Mouse (Mus musculus) MEL (cell line): Measurements from ENCODE around the gene Hnrnpd.

Experiments
- MAX ChIP-seq: IDR thresholded peaks from 2 replicates; pipeline ENCODE4 v1.6.1; 2011; ENCODE audit warnings: low read length, improper control_type of control experiment
- POLR2A ChIP-seq, 2 experiments: IDR thresholded peaks; 2 replicates each; pipeline ENCODE4 v1.6.1; 2011 to 2012; ENCODE audit warnings: low read length in 2 of 2, mild to moderate bottlenecking in 2 of 2, control low read depth in 1 of 2, improper control_type of control experiment in 1 of 2, low read depth in 1 of 2, moderate library complexity in 1 of 2; ENCODE audit not compliant: control insufficient read depth in 1 of 2, insufficient read depth in 1 of 2, poor library complexity in 1 of 2

GRCm38 (mm10) chr5:100000048-100000447, 21.3 kb upstream of the Hnrnpd start:
- TF ChIP-seq POLR2A (IDR thresholded peaks at IDR 0.05; ENCODE audit: control insufficient read depth in 1 of 2, insufficient read depth in 1 of 2, low read depth in 1 of 2, low read length in 2 of 2, poor library complexity in 1 of 2), result no peak
- TF ChIP-seq MAX, result no peak
